Mouse (Mus musculus) gastrocnemius, postnatal 25 days (tissue): ENCODE results near the gene Pef1. TPM values are rescaled to one million over a fixed set of nuclear protein-coding genes. Genes with fewer than 3 reads are reported as not detected.

ENCODE experiments used
- DNase-seq: peaks from one replicate; pipeline ENCODE4 v3.0.0; 2022
- long read RNA-seq, 2 experiments: library from polyadenylated mRNA; stranded (forward); transcript quantifications; one replicate each; pipeline ENCODE4 v2.0.0; 2021
- total RNA-seq, 2 experiments: library from RNA; stranded (reverse); gene quantifications; 1 replicate in 1 of 2; 2 replicates in 1 of 2; pipeline ENCODE4 v1.2.3; 2021

The Pef1 gene
- total RNA-seq: 10 to 100 TPM; 28.9 to 30.5 TPM
- long read RNA-seq, experiment 1, transcript Pef1-201 (5 exons, 1,551 nt): major isoform, 22 of 26 reads
- long read RNA-seq, experiment 1, partial matches to known transcripts: 3 of 26 reads
- long read RNA-seq, experiment 1, other reads (novel, unspliced or antisense): 1 of 26 reads
- long read RNA-seq, experiment 2, transcript Pef1-201 (5 exons, 1,551 nt): major isoform, 18 of 22 reads
- long read RNA-seq, experiment 2, partial matches to known transcripts: 4 of 22 reads
- long read RNA-seq, experiment 2, other reads (novel, unspliced or antisense): 0 of 22 reads

- no peak for DNase-seq
Measured at GRCm38 (mm10) chr4:130102111-130102651, at the start of gene Pef1. Pef1 (plus strand) TSS chr4:130102558.

GRCm38 (mm10) chr4:130053111-130053510, 49.2 kb upstream of the Pef1 start:
- DNase-seq: no peak

DNA sequence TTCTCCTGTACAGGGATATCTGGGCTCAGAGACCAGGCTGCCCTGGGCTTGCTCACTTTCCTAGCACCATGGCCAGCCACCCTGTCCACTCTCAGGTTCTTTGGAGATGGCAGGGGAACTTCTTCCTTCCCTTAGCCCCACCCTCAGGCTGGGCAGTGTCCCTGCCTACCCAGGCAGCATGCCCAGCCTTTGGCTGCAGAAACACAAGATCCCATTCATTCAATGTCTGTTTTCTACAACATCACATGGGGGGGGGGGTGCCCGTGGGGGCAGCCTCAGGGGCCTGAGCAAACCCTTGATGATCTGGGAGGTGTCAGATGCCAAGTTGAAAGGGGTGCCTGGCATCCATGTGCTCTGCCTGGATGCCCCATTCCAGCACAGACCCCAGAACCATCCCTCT, 47.6 kb upstream of the Pef1 start:
- no peak for DNase-seq

DNA sequence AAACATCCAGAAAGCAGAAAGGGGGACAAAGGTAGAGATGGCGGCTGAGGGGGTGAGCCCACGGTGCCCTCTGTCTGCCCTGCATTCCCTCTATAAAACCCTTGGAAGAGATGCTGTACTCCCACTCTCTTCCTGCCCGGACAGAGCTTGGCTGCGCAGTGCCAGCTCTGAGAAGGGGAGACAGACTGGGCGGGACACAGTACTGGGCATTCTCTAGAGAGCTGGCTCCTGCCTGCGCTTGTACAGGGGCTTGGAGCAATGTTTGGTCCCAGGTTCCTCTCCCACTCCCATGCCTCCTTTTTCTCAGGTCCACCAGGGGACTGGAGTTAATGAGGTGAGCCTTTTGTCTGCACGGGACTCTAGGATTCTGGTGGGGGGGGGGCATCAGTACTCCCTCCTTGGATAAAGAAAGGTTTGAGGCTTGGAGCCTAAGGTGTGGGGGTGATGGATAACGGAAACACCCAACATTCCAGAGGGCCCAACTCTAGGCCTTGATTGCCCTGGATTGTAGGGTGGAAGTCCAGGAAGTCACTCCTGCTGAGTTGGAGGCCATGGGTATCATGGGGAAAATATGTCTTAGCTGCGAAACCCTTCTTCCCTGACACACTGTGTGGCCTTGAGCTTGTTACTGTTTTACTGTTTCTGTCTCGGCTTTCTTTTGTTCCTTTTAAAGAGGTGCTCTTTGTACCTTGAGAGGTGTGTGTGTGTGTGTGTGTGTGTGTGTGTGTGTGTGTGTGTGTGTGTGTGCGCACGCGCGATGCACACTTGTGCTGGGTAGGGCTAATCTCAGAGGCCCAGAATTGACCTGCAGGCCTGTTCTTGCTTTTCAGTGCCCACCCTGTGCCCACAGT, 47.0 kb upstream of the Pef1 start:
- DNase-seq: no peak

DNA sequence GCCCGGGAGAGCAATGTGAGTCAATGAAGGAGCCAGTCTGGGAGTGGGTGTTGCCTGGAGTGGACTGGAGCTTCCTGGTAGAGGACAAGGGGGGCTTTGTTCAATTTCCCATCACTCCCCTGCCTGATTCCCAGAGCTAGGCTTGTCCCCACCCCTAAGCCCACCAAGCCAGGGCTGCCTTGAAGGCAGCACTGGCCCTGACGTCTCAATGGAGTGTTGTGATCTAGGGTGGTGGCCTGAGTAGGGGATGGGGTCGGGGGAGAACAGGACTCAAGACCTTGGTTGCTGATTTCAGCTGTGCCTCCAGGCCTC, 46.4 kb upstream of the Pef1 start:
- no peak for DNase-seq

GRCm38 (mm10) chr4:130056471-130056870, 45.9 kb upstream of the Pef1 start:
- DNase-seq: no peak

- no peak for DNase-seq
Measured at GRCm38 (mm10) chr4:130060937-130061336, 41.4 kb upstream of the Pef1 start.

DNA sequence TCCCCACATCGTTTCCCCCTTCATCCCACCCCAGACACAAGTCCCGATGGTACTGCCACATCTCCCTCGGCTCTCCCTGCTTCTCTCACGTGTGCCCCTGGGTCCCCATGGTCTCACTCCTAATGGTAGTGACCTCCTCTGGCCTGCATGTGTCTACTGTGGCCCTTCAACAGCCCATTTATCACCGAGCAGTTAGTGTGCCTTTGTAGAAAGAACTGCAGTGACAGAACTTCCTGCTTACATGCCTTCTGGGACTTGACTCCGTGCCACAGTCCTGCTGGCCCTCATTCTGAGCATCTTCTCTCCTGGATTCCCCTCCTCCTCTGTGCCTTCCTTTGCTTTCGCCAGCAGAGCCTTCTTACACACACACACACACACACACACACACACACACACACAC, 39.2 kb upstream of the Pef1 start:
- no peak for DNase-seq

GRCm38 (mm10) chr4:130066816-130067215, 35.5 kb upstream of the Pef1 start:
- DNase-seq: no peak

GRCm38 (mm10) chr4:130070523-130070922, 31.8 kb upstream of the Pef1 start:
- no peak for DNase-seq

DNA sequence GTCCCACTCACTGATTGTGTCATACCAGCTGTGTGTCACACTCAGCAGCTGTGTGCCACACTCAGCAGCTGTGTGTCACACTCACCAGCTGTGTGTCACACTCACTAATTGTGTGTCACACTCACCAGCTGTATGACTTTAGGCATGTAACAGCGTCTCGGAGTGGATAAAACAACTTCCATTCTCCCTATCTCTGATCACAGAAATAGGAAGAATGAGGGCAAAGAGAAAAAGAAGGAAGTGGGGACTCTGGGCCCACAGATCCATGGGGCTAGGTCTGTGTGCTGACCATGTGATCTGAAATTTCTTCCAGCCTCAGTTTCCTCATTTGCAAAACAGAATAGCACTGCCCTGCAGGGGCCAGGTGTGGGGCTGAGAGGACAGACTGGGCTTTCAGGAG, 30.6 kb upstream of the Pef1 start:
- no peak for DNase-seq

DNA sequence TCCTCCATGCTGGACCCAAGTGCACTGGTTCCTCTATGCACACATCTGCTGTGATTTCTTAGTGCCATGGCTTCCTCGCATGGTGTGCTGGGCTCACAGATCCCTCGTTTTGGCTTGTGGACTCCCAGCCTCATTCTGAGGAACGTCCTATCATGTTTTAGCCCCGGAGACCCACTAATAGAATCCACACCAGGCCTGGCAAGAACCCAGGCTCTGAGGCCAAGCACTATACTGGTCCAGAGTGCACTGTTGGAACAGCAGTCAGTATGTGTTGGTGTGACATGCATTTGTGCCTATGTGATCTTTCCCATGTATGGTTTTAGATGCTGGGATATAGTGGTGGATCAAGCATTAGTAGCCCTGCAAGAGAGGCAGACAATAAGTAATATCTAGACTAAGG, 29.0 kb upstream of the Pef1 start:
- no peak for DNase-seq

DNA sequence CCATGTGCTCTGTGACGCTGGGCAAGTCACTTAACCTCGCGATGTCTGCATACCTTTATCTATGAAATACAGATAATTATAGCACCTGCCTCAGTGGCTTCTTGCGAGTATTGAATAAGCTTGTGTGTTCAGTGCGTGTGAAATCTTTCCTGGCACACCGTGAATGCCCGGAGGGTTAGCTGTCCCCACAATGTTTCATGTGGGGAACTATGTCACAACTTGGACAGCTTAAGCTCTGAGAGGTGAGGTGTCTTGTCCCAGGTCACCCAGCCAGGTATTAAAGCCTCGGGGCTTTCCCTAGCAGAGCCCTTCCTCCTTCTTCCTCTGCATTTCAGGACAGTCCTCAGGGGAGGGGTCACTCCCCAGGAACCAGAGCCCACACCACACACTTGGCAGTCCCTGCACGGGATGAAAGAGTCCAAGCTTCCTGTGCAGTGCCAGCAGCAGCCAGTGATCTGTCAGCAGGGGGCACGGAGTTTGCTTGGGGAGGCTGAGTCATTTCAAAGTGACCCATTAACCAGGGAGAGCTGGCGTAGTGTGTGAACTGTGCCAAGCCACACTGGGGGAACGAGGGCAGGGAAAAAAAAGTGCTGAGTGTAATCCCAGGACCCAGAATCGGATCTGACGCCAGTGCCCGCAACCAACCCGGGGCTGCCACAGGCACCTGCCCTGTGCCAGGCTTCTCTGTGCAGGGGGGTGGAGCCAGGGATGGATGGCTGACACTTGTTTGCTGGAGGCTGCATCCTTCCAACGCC, 27.4 kb upstream of the Pef1 start:
- DNase-seq: peak; percentile 57

DNA sequence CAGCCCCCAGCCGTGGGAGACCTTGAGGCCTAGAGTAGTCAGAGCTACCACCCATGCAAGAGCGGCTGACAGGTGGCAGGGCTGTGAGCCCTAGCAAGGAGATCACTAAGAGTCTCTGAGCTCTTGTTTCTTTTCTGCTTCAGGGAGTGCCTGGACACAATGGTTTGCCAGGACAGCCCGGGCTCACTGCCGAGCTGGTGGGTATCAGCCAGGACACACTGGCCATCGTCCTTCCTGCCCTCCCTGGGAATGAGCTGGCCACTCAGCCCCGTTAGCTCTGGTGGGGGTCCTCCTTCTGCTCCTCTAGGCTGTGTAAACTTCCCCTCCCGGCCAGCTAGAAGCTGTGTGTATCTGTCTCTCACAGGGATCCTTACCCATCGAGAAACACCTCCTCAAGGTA, 25.5 kb upstream of the Pef1 start:
- DNase-seq: no peak

DNA sequence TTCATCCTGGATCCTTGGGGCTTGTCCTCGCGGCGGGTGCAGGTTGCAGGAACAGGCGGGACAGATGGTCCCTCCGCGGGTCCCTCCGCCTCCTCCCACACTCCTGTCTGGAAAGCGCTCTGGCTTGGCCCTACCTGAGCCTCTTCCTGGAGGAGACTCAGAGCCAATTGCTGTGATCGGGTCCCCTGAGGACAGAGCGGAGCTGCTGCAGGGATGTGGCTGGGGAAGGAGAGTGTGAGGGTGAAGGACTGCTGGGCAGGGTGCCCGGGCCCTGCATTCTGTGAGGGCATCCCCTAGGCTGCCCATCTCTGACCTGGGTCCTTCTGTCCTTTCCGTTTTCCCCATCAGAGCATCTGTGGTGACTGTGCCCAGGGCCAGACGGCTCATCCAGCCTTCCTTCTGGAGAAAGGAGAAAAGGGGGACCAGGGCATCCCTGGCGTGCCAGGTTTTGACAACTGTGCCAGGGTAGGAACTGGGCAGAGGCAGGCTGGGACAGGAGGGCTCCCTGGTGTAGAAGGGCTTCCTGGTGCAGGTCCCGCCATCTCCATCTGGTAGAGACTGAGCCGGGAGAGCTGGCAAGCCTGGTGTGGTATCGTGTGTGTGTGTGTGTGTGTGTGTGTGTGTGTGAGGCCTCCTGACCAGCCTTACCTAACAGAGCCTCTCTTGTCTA, 23.4 kb upstream of the Pef1 start:
- DNase-seq: no peak

- DNase-seq: no peak
Measured at GRCm38 (mm10) chr4:130079521-130079920, 22.8 kb upstream of the Pef1 start.

- DNase-seq: peak; percentile 52
Measured at GRCm38 (mm10) chr4:130081345-130082190, 20.8 kb upstream of the Pef1 start.

- DNase-seq: no peak
Measured at GRCm38 (mm10) chr4:130082211-130082610, 20.1 kb upstream of the Pef1 start.

DNA sequence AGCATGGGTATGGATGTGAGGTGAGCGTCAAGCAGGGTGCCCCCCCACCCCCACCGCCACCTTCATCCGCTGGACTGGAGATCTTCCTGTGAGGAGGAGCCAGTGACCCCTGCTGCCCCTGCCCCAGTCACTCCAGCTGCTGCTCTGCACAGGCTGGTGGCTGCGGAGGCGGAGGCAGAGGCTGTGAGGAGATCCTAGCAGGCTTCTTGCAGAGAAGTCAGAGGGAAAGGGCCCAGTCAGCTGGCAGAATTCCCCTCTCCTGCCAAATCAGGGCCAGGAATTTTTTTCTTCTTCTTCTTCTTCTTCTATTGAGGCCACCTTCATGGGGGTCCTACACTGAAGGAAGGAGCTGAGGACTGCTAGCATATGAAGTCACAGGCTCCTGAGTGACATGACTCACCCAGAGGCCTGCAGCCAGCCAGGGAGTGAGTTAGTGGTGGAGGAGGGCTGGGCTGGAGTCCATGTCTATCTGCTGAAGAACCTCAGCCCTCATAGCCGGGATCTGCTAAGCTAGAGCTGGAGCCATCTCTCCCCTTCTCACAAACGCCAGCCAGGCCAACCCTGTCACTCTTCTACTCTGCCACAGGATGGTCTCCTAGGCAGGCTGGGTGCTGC, 17.9 kb upstream of the Pef1 start:
- peak; percentile 55 for DNase-seq

- DNase-seq: no peak
Measured at GRCm38 (mm10) chr4:130085246-130085820, 17.0 kb upstream of the Pef1 start.
